Mouse (Mus musculus) heart, adult 11 months (tissue): Measurements from ENCODE around the gene Cd80.

ENCODE experiments used
- DNase-seq: peaks from one replicate; pipeline ENCODE4 v3.0.0; 2022

The Cd80 gene

DNA sequence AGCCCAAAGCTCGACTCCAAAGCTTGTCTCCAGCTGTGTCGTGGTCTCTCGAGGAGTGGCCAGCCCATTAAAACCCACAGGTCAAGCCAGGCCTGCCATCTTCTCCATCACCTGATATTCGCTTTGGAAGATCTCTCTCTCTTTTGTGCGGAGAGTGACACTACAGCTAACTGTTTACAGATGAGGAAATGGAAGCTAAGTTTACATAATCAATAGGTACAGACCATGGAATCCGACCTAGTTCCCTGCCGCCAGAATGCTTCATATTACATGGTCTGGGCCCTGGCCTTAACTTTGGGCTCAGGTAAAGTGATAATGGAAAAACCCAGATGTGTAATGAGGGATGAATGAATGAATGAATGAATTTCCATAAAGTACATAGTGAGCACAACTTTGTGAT is 4.7 kb upstream of the Cd80 start:
- DNase-seq = peak; percentile 88

DNA sequence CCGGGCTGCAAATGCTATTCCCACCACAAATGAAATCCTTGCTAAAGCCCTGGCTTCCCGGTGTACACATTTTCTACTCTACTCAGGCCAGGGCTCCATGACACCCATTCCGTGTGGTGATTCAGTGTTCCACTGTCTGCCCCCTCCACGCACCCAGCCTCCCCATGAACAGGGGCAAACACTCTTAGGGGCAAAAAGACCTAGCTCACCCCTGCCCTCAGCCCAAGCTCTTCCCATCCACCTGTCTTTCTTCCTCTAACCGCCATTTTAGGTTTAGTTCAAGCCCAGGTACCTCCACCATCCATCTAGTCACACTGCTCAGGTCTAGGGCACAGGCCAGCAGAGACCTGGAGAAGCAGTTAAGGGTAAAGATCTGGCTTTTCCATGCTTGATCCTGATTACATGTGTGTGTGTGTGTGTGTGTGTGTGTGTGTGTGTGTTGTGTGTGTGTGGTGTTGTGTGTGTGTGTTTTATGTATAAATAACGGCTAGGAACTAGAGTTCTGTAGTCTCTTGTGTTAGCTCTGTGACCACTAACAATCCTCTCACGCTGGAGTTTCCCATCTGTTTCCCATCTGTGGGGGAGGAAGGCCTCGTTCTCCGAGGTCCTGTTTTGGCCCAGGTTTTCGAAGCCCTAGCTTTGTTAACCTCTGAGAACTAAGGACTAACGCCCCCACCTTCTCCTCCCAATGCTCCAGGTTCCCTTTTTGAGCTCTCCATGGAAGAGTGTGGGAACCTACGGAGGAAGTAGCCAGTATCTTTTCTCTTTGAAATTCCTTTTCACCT is 3.7 kb upstream of the Cd80 start:
- DNase-seq = peak; percentile 86

DNA sequence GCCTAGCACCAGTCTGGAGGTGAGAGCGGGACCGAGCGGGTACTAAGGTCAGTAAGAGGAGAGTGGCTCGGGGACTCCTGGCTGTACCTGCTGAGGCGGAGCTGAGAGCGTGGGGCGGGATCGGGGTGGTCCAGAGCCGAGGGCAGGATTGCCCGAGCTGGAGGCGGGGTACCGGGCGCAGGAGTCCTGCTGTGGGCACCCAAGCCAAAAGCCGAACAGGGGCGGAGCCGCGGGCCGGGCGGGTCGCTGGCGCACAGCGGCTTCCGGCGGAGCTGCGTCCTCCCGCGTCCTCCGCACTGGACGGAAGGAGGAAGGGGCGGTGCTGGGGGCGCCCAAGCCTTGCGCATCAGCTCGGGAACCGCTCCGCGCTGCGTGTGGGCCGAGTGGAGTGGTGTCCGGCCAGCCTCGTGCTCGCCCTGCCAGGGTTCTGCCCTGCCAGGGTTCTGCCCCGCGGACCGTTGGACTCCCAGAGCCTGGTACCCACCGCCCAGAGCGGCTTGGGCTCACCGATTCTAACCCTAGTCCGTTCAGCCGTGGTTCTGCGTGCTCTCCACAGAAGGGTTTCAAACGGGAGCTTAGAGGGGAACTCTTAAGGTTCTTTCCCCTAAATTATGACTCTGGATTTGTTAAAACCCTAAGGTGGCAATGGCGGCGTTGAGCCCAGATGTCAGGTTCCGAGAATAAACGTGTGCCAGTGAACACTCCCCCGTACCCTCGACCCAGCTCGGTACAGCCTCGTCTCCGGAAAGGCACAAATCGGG is 2.7 kb upstream of the Cd80 start, which contains the start of gene Adprh:
TSS of gene Adprh (minus strand) at position 262 of the 761 bp plus-strand sequence.
- DNase-seq = peak; percentile 99

DNA sequence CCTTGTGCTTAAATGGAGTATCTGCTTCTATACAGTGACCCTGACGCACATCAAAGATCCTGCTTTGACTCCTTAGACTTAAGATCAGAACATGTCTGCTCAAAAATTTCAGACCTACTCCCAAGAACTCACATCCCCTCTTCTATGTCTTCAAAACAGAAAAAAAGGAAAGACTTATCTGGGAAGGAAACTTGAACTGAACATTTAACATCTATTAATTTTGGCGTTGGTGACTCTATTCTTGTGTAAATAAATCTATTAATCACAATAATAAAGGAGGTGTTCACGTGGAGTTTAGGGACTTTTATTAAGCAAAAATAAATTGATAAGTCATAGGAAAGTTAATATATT is 2.2 kb upstream of the Cd80 start:
- no peak for DNase-seq

DNA sequence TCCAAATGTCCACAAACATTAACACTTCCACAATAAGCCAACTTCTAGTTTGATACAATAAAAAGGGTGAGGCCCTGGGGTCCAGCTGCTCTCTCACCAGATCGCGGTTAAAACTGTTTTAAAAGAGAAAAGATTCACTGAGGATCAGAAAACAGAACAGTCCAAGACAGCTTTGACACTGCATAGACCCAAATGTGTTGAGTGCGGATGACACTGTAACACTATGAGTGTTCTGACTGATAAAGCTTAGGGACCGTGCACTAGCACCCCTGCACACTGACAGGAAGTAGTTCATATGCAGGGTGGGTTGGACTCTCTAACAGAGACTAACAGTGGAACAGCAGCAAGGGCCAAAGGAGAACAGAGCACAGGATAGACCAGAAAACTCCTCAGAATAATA is 1.4 kb upstream of the Cd80 start:
- no peak for DNase-seq

DNA sequence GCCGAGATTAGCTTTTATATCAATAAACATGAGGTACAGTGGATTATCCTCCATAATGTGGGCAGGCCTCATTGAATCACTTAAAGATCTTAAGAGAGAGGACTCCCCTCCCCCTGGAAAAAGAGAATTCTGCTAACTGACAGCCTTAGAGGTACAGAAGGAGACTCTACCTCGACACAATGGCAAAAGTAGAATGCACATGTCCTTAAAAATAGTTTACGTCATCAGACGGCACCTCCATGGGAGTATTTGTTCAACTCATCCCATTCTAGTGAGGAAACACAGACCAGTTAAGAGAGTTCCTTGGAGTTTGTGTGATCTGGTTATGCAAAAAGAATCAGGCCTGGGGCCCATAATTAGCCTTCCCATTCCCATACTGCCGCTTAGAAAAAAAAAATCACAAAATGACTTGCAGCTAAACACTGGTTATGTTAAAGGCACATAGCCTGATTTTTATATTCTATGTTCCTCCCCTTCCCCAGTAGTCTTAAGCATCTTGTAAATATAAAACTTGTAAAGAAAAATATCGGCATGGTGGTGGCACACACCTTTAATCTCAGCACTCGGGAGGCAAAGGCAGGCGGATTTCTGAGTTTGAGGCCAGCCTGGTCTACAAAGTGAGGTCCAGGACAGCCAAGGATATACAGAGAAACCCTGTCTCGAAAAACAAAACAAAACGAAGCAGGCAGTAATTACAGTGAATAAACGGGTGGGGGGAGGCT is 667 bp upstream of the Cd80 start:
- no peak for DNase-seq

DNA sequence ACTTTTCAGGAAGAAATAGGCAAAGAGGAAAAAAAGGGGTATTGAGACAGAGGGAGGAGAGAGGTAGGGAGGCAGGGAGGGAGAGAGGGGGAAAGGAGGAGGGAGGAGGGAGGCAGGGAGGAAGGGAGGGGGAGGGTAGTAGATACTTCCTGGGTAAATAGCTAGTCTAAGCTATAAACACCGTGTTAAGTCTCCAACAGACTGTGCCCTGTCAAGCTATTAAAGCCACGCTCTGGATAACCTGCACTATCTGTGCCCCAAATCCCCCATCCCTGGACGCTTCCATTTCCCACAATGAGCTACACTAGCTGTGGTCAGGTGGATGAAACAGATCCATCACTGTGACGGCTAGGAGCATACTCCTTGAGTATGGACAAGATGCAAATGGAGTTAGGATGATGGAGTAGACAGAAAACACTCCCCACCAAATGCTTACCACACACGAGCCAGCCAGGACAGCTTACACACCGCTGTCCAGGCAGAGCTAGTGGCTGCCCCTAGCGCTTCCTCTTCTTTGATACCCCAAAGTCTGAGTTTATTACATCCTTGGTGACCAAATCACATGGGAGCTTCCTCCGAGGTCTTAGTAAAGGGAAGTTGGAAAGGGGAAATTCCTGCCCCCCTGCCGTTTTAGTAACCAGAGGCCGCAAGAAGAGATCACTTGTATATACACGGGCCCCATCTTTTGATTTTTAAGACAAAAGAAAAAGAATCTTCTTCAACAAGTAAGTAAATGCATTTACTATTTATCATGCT is 1.6 kb downstream of the Cd80 start:
- peak; percentile 95 for DNase-seq

DNA sequence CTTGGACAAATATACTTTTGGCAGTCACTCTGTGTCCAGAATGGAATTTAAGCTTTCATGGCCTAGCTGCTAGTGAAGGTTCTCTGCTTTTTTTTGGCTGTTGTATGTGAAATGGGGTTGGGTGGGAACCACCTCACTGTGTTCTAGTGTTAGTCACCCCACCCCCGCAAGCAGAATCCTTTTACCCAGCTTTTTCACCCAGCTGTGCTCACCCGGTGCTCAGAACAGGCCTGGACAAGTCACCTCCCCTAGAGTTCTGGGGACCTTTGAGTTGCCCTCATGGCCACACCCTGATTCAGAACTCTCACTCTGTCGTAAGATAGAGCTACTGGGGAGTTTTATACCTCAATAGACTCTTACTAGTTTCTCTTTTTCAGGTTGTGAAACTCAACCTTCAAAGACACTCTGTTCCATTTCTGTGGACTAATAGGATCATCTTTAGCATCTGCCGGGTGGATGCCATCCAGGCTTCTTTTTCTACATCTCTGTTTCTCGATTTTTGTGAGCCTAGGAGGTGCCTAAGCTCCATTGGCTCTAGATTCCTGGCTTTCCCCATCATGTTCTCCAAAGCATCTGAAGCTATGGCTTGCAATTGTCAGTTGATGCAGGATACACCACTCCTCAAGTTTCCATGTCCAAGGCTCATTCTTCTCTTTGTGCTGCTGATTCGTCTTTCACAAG is 3.4 kb downstream of the Cd80 start:
- DNase-seq = peak; percentile 96

DNA sequence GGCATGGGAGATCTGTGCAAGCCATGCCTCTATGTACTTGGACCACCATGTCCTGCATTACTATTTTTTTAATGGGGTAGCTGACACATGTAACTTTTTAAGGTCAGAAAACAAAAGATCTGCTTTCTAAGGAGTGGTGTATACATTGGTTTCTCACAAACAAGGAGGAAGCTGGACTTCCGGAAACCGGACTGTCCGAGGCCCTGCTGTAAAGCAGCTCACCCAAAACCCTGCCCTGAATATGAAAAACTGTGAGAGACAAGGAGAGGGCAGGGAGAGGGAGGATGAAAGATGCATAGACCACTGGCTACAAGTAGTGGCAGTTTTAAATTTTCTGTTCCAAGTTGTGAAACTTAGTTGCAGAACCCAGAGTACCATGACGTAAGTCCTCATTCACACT is 4.6 kb downstream of the Cd80 start:
- DNase-seq = peak; percentile 86

DNA sequence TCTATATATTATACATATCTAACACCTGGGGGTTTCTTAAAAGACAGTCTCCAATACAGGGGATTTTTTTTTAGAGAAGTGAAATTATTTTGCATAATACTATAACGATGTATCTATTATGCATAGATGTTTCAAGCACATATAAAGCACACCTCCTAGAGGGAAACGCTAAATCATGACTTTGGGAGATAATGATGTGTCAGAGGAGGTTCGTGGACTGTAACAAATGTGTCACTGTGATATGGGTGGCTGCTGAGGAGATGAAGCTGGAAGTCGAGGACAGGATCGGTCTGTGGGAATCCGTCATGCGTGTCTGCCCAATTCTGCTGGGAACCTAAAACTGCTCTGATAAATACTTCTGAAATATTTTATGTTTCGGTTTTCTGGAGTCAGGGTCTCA is 6.4 kb downstream of the Cd80 start:
- DNase-seq = no peak

DNA sequence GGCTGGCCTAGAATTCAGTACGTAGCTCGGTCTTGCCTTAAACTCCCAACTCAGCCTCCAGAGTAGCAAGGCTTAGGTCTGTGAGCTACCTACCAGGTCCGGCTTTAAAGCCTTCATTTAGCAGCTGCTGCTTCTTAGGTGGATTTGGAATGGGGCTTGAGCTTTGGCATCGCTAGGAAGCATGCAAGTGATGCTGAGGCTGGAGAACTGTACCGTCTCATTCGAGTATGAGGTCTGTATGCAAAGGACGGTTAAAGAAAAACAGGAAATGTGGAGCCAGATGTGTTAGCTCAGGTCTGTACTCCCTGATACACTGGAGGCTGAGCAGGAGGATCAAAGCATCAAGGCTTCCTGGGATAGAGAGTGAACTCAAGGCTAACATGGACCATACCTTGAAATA is 6.8 kb downstream of the Cd80 start:
- no peak for DNase-seq

DNA sequence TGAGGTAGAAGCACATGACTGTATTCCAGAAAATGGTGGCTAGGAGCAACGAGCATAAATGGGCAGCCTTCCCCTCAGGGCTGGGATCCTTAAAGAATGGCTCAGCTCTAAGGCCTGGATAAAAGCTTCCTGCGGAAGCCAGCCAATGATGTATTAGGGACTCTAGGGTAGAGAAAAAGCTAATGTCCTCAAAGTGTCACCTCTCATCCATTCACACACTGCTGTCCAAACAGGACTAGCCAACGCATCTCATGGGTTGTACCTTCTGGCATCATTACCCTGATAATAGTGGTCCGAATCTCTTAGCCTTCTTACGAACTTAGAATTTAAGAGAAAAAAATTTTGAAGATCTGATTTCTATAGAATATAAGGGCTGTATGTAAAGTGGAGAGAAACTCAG is 7.9 kb downstream of the Cd80 start:
- DNase-seq = peak; percentile 71

DNA sequence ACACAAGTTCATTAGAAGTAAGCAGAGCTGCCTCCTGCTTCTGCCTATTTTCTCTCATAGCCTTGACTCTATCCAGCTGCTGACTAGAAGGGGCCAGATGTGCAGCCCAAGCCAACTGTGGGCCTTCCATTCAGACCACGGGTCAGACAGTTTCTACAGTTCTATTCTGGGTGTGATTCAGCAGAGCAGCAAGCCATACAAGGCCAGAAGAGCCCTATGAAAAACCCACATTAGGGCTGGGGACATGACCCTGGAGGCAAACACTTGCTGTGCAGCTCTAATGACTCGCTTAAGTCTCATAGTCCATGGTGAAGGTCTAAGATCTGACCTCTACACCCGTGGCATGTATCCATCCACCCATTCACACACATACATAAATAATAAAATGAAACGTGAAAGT is 10.7 kb downstream of the Cd80 start:
- DNase-seq = peak; percentile 74

DNA sequence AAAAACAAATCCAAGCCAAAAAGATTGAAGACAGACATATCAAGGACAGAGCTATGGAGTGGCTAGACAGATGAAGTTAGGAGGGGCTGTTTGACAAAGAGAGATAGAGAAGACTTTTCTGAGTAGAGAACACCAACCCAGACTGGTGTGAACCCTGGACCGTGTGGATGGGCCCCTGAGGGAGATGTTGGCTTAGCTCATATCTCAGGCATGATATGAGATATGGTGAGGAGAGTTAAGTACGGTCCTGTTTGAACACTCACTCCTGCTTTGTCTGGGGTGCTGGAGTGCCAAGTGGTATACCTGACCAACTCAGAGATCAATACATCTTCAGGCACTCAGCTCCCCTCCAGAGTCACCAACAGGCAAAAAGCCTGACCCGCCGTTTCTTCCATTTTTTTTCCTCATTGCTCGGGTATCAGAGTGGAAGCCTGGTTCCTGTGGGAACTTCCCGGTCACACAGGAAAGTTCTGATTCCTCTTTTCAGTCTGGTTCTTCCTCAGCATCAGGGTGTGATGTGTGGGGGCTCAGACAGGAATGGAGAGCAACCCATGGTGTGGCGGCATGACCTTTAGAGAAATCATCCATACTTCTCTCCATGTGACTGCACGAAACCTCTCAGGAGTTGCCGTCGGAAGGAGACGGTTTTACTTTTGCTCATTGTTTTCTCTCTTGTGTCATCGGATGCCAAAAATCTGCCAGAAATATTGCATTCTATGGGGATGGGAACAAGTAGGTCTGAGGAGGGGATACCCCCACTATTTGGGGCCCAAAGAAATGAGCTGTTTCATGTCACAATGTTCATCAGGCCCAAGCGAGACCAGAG is 11.9 kb downstream of the Cd80 start:
- peak; percentile 85 for DNase-seq

DNA sequence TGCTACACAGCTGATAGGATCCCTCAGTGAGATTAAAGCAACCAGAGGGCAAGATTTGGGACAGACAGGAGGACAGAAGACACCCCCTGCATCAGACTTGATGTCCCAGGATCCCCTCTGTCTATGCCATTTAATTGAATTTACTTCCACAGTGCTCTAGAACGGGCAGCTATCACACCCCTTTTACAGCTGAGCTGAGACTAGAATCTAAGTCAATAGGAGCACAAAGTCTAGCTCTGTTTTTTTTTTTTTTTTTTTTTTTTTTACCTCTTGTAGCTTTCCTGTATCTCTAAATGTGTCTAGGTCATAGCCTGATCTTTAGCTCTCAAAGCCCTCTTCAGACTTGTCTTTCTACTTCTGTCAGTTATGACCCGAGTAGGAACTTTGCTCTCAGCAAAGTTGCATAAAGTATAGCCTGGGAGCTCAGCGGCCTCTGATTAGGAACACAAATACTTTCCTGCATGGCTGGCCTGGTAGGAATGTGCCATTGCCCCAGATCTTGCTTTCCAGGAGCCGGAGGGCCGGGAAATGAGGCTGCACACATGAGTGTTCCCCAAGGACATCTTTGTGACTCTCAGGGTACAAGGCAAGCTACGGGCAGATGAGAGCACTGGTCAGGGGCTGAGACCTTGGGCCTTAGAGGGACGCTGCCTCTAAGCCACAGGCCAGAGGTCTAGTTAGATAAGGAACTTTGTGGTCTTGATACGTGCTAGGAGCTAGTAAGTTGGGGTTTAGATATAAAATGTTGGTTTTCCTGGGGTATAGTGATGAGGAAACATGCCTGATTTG is 12.8 kb downstream of the Cd80 start:
- no peak for DNase-seq

DNA sequence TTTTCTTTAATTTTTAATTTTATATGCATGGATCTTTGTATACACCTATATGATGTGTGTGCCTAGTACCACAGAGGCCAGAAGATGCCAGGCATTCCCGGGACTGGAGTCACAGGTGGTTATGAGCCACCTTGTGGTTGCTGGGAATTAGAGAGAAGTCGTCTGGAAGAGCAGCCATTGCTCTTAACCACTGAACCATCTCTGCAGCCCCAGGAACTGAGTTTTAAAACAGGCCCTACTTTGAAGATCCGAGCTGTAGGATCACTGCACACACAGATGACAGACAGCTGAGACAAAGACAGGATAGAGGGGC is 13.3 kb downstream of the Cd80 start:
- no peak for DNase-seq

DNA sequence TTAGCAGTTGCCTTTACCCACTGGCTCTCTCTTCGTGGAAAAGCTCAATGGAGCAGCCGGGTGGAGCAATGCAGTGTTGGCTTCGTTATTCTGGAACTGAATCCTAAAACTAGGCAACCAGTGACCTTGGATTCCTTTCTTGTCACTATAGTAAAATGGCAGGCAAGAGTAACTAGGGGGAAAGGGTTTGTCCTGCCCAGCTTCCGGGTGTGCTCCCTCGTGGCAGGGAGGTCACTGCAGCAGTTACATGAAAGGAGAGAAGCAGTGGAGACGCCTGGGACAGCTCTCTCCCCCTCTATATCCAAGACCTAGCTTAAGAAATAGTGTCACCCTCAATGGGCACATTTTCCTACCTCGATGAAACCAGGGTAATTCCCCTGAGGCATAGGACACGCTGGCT is 14.1 kb downstream of the Cd80 start:
- no peak for DNase-seq

DNA sequence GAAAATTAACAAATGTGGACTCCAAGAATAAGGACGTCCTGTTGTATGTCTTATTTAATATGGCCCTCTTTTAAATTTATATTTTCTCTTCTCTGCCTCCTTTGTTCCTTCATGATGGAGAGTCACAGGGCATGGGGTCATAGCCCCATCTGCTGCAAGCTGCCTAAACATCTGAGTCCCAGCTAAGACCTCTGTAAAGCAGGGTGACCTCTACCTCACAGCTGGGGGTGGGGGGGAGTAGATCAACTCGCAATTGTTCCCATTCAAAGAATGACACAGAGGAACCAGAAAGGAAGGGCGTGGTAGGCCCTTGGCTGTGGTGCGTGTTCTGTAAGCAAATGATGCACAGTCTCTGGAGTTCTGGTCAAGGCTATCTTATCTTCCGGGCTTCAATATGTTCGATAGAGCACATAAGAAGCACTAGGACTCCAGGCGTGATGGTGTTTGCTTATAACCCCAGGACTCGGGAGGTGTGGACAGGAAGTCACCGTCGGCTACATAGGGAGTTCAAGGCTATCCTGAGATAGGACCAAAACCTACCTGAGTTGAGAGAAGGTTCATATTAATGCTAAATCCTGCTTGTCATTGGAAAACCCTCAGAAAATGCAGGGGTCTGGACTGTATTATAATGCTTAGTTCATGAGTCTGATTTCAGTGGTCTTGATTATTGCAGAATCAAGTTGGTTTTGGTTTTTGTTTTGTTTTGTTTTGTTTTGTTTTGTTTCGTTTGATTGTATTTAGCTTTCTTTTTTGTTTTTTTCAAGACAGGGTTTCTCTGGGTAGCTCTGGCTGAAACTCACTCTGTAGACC is 16.5 kb downstream of the Cd80 start:
- no peak for DNase-seq

DNA sequence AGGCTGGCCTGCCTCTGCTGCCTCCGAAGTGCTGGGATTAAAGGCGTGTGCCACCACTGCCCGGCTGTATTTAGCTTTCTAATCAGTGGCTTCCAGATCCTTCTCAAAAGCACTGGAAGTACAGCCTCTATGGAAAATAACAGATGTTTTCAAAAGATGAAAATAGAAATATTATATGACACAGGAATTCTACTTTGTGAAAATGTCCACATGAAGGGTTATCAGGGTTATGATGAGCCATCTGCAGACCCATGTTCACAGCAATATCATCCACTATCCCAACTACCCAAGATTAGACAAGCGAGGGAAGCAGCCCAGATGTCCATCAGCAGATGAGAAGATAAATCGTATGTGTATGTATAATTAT is 17.1 kb downstream of the Cd80 start:
- no peak for DNase-seq

DNA sequence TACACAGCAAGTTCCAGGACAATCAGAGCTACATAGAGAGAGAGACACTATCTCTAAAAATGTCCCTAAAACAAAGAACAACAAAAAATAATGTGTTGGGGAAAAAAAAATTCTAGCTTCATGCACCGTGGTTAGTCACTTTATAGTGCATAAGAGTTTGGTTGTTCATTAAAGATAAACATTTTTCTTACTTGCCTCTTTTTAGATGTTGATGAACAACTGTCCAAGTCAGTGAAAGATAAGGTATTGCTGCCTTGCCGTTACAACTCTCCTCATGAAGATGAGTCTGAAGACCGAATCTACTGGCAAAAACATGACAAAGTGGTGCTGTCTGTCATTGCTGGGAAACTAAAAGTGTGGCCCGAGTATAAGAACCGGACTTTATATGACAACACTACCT is 18.3 kb downstream of the Cd80 start:
- no peak for DNase-seq
